Mouse (Mus musculus): ENCODE measurements around the gene Taf1b.
"Not testable (repeated sequence)": the region's sequence is repeated elsewhere in the genome, so short reads cannot be mapped to it uniquely, and the experiment has no call there.

Gene Taf1b

GRCm38 (mm10) chr12:24498150-24498840 lies at the start of gene Taf1b:
Taf1b (plus strand) TSS chr12:24498359.
- peak; percentile 77 for DNase-seq

- DNase-seq, result no peak
These were observed 37.8 kb upstream of the Taf1b start for GRCm38 (mm10) chr12:24460406-24460805.

- peak; percentile 29 for DNase-seq
These were observed 36.0 kb upstream of the Taf1b start for GRCm38 (mm10) chr12:24462121-24462520.

GRCm38 (mm10) chr12:24463490-24463889 lies 34.7 kb upstream of the Taf1b start:
- not testable (repeated sequence) for DNase-seq

- DNase-seq, result no peak
These were observed 29.2 kb upstream of the Taf1b start for GRCm38 (mm10) chr12:24468966-24469365.

GRCm38 (mm10) chr12:24470943-24471342 lies 27.2 kb upstream of the Taf1b start:
- DNase-seq, result peak; percentile 15

- DNase-seq, result no peak
These were observed 24.9 kb upstream of the Taf1b start for GRCm38 (mm10) chr12:24473221-24473620.

- DNase-seq, result no peak
These were observed 13.2 kb upstream of the Taf1b start for GRCm38 (mm10) chr12:24484930-24485329.

- DNase-seq, result no peak
These were observed 11.3 kb upstream of the Taf1b start for GRCm38 (mm10) chr12:24486882-24487281.

- DNase-seq, result not testable (repeated sequence)
These were observed 5.7 kb upstream of the Taf1b start for GRCm38 (mm10) chr12:24492507-24492906.

GRCm38 (mm10) chr12:24493011-24493410 lies 5.1 kb upstream of the Taf1b start:
- no peak for DNase-seq

- no peak for DNase-seq
These were observed 4.7 kb upstream of the Taf1b start for GRCm38 (mm10) chr12:24493412-24493811.

- not testable (repeated sequence) for DNase-seq
These were observed 3.4 kb upstream of the Taf1b start for GRCm38 (mm10) chr12:24494791-24495190.

GRCm38 (mm10) chr12:24498841-24499485 lies 804 bp downstream of the Taf1b start:
- DNase-seq, result not testable (repeated sequence)

- DNase-seq, result no peak
These were observed 19.0 kb downstream of the Taf1b start for GRCm38 (mm10) chr12:24517118-24517517.

GRCm38 (mm10) chr12:24521076-24521475 lies 22.9 kb downstream of the Taf1b start:
- DNase-seq, result no peak

- not testable (repeated sequence) for DNase-seq
These were observed 26.9 kb downstream of the Taf1b start for GRCm38 (mm10) chr12:24525065-24525464.

GRCm38 (mm10) chr12:24536390-24536789 lies 38.2 kb downstream of the Taf1b start:
- no peak for DNase-seq

- DNase-seq, result no peak
These were observed 39.0 kb downstream of the Taf1b start for GRCm38 (mm10) chr12:24537201-24537600.

- DNase-seq, result peak; percentile 20
These were observed 39.8 kb downstream of the Taf1b start for GRCm38 (mm10) chr12:24537965-24538364.

GRCm38 (mm10) chr12:24541426-24542154 lies 43.4 kb downstream of the Taf1b start:
- DNase-seq, result no peak

- no peak for DNase-seq
These were observed 49.5 kb downstream of the Taf1b start for GRCm38 (mm10) chr12:24547686-24548085.

- no peak for DNase-seq
These were observed 50.7 kb downstream of the Taf1b start for GRCm38 (mm10) chr12:24548885-24549284.

GRCm38 (mm10) chr12:24552531-24552930 lies 54.4 kb downstream of the Taf1b start:
- no peak for DNase-seq

Measured in cerebellum, adult 9-10 months (tissue).